Mouse (Mus musculus): Measurements from ENCODE around the gene Gm5148.

GRCm38 (mm10) chr3:37738171-37738950 is 14.1 kb upstream of the Gm5148 start:
- no peak for TF ChIP-seq MAX (IDR thresholded peaks at IDR 0.05; ENCODE audit: low read length)
- no peak for TF ChIP-seq ZNF384 (IDR thresholded peaks at IDR 0.05; ENCODE audit: low read depth, low read length)
- no peak for TF ChIP-seq CTCF (IDR thresholded peaks at IDR 0.05 in 2 of 3, conservative IDR thresholded peaks at IDR 0.05 in 1 of 3; ENCODE audit: control insufficient read depth in 1 of 3, insufficient read depth in 1 of 3, low read depth in 2 of 3, low read length in 3 of 3, poor library complexity in 1 of 3, severe bottlenecking in 1 of 3)
- no peak for TF ChIP-seq MAFK (IDR thresholded peaks at IDR 0.05; ENCODE audit: borderline replicate concordance, low read depth, low read length)
- TF ChIP-seq SMC3 (IDR thresholded peaks at IDR 0.05; ENCODE audit: low read depth, low read length): no peak
- no peak for TF ChIP-seq EP300 (IDR thresholded peaks at IDR 0.05; ENCODE audit: low read depth in 1 of 2, low read length in 2 of 2)
- no peak for TF ChIP-seq USF1 (IDR thresholded peaks at IDR 0.05; ENCODE audit: low read depth, low read length)
- TF ChIP-seq ZMIZ1 (IDR thresholded peaks at IDR 0.05; ENCODE audit: low read depth, low read length): no peak
- TF ChIP-seq CHD2 (IDR thresholded peaks at IDR 0.05; ENCODE audit: low read length): no peak
- TF ChIP-seq ELF1 (IDR thresholded peaks at IDR 0.05; ENCODE audit: low read depth, low read length): no peak
- TF ChIP-seq POLR2A (IDR thresholded peaks at IDR 0.05; ENCODE audit: control insufficient read depth in 1 of 2, insufficient read depth in 1 of 2, low read depth in 1 of 2, low read length in 2 of 2, poor library complexity in 1 of 2): no peak
- TF ChIP-seq TCF12 (IDR thresholded peaks at IDR 0.05; ENCODE audit: low read depth, low read length): no peak
- TF ChIP-seq GATA1 (IDR thresholded peaks at IDR 0.05; ENCODE audit: low read depth, low read length): no peak
- TF ChIP-seq BHLHE40 (IDR thresholded peaks at IDR 0.05; ENCODE audit: borderline replicate concordance, low read depth, low read length): no peak

Measured in MEL (cell line).